Mouse (Mus musculus) thymus, postnatal 14 days (tissue): ENCODE measurements at regions not wholly inside any gene's neighbourhood (a gene's known extent, or its start where the extent isn't known, plus 50 kb on each side); places are given as distances from the start of the nearest gene placed in this dataset.
A peak's percentile ranks its signal among the peaks of the same experiment; 100 is the strongest.

Source experiments
- DNase-seq: peaks from one replicate; pipeline ENCODE4 v3.0.0; 2021

DNA sequence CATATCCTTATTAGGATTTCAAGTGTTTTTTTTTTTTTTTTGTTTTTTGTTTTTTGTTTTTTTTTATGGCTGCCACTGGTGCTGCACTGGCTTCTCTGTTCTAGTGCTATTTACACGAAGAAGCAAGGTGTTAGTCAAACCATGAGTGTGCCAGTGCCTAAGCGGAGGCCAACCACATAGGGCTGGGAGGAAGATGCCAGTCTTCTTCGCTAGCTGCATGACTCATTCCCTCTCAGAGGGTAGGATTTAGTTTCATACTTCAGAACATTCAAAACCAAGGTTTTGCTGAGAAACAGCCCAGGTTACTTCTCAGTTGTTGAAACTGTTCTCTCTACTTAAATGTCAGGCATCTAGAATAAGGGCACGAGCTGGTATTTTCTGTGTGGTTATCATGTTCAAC, 72.6 kb downstream of the Icos start:
- no peak for DNase-seq

DNA sequence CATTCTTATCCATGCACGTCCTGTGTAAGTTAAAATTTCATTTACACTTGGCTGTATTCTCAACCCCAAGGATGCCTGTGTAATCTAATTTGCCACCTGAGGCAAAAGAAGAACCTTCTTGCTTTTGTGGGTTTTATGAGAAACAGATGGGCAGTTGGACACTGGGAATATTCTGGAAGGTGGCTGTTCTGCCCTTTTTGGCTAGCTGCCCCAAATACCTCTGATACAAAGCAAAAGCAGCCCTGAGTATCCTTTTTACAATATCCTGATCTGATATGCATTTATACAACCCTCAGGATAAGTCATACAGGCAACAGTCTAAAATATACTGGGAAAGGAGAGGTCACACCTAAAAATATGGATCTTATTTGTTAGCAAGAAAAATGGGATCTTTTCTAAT, 75.9 kb downstream of the Icos start:
- DNase-seq: no peak

DNA sequence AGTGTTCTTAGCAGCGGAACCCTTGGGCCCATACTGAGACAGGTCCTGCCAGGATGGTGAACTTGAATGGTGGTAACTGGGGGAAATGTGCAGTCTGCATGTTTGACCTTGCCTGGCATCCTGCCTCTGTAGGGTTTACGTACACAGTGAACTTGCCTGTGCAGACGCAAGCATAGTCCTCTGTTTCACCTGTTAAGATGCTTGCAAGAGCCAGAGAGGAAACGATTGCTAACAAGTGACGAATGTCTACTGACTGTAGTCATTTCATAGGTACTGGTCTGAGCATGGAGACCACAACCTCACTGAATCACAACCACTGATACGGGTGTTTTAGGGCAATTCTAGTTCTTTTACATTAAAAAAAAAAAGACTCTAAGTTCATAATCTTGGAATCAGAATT, 76.7 kb downstream of the Icos start:
- DNase-seq: no peak

DNA sequence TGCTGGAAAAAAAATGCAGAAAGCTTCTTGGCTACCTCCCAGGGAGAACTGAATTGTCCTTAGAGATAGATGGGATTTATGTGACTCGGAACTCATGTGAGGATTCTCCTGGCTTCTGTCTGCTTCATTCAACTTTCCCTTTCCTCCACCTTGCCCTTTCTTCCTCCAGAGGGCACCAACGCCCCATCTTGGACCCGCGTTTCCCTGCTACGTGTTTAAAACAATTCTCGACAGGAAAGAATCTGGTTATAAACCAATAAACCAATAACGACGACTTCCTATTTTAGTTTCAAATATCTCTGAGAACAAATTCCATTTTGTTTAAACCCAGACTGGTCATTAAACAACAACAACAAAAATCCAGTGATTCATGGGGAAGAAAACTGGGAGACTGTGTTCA, 77.4 kb downstream of the Icos start:
- DNase-seq: peak; percentile 71

DNA sequence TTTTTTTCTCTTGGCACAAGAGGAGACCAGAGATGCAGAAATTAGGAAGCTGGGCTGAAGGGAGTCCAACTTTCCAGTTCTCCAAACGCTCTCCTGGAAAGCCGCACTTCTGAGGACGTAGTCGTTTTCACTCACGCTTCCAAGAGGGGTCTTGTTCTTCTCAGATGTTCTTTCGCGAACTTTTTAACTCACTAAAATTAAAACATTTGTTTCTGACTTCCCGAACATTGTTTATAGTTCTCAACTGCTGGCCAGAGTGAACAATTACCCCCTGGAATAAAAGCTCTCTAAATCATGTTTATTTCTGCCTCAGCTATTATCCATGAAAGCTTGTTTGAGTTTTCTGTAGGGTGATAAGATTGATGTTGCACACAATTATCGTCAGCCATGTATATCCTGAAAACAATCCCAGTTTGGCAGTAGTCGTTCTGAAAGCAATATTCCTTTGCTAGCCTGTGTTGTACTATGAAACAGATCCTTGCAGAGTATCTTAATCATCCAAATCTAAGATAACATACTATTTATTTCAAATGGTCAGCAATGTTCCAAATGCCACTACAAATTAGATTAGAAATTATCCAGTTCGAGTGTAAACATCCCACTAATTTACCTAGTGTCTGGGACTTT, 82.3 kb downstream of the Icos start:
- DNase-seq: no peak

DNA sequence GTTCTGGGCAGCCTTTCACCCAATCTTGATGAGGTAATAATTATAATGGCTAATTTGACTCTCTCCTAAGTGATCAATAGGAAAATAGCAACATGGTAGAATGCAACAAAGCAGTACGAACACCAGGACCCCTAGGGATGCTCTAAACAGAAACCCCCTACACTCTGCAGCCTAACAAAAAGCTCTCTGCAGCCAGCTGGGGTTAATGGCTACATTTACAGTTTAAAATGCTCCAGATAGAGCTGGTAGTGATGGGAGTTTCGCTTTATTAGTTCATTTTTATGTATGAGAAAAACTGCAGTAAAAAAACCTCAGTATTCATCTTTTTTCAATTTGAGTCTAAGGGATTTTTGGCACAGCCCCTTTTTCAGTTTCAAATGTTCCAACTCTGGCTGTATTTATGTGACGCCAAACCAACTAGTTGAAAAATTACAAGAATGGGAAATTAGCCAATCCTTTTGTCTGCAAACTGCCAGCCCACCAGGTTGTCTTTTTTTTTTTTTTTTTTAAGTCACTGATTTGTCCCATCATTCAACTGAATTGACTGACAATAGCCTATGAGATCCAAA, 84.2 kb downstream of the Icos start:
- no peak for DNase-seq

DNA sequence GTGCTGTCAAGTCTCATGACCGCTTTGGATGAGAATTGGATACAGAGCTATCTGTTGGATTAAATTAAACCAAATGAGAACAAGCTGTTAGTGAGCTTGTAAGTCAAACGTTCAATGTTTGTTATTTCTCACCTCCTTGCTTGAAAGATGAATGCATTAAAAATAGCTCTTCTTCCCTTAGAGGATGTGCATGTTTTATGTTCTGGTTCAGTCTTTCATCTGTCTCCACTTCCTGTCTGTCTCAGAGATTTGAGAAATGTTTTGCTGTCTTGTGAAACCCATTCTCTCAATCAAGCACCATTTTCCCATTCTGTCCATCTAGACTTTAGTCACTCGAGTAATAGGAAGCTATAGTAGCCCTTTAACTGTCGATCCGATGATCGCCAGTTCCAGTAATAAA, 90.4 kb downstream of the Icos start:
- no peak for DNase-seq

DNA sequence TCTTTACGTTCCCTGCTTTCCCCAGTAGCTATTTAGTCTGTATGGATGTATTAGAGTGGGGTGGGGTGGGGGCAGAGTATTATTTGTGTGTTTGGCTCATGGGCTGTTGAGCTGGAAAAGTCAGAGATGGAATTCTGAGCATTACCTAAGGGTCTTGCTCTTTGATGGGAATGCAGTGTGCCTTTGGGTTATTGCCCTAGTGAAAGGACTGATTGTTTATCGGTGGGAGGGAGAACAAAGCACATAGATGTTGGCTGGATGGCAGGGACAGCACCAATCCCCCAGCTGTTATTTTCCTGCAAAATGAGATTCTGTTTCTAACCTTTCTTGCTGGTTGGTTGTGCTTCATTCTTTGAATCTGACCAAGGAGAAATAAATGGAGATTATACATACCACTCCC, 96.4 kb downstream of the Icos start:
- DNase-seq: no peak

DNA sequence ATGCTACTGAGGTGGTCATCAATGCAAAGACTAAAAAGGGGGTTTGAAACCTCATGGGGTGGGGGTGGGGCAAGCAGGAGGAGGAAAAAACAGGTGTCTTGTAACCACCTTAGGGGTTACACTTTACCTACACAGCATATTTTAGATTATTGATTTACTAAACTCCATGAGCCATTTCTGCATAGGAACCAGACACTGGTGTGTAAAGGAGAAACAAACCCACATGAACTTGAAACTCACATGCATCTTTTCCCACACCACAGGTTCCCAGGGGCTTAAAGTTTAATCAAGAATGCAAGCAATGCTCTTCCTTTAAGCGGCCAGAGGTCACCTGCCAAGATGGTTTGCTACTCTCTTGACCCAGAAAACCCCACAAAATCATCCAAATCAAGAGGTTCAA, 97.6 kb downstream of the Icos start:
- no peak for DNase-seq

DNA sequence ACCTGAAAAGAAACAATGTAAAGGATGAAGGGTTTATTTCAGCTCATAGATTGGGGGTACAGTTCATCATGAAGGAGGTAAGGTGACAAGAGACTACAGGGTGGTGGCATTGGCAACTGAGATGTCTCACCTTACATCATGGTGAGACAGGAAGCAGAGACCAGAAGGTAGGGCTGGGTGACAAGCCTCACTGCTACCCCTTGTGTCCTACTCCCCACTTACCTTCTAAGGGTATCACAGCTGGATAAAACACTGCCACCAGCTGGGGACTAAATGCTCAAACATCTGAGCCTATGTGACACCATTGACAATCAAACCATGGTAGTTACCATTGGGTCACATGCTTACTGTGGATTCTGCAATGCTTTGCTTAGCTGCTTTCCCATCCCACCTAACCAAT, 107.0 kb downstream of the Icos start:
- peak; percentile 22 for DNase-seq

DNA sequence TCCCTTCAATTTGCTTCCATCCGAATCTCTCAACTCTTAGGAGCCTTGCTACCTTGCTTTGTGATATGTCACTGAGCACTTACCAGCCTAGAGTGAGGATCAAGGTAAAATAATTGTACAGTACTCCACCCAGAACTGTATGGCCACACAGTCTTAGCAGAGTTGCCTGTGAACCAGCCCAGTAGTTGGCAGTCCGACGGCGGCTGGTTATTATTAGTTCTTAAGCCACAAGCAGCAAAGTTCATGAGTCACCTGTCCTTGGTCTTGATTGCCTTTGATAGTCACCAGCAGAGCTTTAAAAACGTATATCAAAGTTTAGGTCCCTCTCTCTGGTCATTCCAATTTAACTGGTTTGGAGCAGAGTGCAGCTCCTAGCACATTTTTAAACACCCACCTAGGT, 109.1 kb downstream of the Icos start:
- DNase-seq: no peak

DNA sequence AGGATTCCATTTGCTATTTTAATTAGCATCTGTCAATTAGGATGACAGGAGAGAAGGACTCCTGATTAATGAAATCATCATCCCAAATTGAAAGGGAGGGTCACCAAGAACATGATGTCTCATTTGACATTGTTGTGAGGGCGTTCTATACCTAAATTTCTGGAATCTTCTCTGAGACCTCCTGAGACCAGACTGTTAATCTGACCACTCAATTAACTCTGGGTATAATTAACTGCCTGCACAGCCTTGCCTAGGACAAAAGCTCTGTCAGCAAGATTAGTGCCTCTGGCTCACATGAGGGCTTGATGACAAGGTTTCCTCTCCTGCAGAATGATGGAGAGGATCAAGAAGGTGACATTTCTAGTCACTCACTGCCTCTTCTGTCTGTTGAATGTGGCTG, 113.1 kb downstream of the Icos start:
- DNase-seq: no peak

DNA sequence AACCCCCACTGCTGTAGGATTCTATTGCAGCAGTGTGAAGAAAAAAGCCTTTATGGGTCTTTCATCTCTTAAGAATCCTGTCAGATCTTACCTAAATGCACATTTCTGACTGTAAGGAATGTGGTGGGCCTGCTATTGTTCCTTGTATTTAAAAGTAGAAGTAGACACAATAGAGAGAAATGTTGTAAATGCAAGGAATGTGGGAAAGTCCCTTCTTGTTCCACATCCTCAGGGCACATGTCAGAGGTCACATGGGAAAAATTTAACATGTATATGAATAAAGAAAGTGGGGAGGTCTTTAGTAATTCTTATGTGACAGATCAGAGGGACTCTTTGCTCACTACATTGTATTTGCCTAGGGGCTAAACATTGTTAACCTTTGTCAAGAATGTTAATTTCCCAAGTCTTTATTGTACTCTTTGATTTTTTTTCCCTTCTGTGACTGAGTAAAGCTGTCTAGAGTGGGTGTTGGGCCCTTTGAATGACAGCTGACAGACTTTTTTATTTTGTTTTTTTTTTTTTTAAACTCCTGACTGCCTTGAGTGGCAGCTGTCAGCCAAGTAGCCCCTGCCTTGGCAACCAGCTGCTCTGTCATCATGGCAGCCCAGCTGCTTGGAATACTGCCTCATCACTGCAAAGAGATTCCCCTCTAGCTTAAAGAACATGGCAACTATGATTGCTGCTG, 117.9 kb downstream of the Icos start:
- no peak for DNase-seq

DNA sequence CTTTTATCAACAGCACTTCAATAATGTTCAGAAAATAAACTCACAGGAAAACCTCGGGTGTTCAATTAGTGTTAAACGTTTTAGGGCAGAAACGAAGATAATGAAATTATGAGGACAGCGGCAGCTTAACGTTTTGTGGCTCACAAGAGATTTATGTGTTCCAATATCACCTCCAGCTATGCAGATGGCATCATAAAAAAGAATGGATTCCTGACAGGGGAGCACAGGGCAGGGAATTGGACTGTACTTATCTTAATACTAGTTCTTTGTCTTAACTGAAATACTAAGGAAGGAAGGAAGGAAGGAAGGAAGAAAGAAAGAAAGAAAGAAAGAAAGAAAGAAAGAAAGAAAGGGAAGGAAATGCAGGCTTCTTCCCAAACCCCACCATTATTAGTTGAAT, 121.6 kb downstream of the Icos start:
- DNase-seq: no peak

DNA sequence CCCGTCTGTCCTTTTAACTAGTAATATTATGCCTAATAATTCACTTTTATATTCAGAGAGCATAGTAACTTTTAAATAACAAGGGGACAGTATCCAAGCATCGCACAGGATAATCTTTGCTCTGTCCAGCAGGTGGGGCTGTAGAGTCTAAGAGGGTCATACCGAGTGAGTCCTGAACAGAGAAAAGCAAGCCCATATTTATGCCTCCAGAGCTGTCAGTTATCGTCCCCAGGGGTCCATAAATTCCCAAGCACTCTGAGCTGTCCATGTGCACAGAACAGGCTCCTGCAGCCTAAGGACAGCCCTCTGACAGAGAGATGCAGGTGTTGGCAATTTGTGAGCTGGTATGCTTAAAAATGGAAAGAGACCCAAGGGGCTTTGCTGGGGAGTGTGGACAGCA, 124.0 kb downstream of the Icos start:
- peak; percentile 57 for DNase-seq

DNA sequence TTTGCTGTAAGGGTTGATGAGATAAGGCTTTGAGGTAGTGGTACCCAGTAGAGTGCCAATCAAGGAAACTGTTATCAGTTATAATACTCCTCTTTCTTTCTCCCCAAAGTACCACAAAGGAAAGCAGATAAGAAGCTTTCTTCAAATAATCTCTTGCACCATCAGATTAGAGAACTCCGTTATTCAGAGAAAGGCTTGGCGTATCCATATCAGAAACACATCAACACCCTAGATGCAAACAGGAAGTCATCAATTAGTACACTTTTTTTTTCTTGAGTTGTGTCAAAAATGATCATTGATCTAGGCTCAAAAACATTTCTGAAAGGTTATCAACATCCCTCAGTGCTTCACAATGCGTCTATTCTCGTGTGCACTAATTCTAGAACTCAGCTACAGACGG, 124.6 kb downstream of the Icos start:
- DNase-seq: no peak

DNA sequence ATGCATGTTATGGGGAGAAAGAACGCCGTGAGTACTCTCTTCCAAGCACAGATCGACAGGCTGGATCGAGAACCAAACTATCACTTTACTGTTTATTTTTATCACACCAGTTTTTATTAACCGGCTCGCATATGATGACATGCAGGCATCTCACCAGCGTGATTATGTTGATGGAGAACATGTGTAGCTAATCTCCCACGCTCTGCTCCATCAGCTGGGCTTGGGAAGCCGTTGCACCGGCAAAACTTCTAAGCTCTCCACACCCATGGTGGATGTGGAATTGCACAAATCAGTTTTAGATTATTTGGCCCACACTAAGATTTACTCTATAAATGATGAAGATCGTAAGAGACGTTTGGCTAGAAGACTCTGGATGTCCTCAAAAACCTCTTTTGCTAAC, 125.9 kb downstream of the Icos start:
- no peak for DNase-seq

DNA sequence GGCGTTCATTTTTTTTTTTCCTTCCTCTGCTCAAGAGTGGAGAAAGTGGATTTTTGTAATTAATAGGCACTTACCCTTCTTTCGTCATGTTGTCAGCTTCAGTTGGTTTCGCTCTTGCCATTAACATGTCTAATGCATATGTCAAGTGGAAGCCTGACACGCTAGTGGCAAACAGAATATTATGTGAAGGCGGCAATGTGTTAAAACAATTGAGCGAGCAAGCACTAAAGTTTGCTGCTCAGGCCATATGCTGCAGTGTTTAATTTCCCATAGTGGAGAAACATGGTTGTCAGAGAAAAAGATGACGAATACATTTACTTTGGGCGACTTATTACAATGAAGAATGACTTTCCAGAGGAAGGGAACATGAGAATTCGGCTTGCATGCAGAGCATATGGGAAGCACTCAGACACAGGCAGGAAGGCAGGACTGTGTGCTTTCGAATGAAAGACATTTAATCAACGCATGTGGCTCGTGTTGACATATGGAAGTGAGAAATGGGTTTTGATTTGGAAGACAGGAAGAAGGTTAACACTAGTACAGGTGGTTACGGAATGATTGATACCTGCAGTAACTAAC, 134.1 kb downstream of the Icos start:
- DNase-seq: no peak

DNA sequence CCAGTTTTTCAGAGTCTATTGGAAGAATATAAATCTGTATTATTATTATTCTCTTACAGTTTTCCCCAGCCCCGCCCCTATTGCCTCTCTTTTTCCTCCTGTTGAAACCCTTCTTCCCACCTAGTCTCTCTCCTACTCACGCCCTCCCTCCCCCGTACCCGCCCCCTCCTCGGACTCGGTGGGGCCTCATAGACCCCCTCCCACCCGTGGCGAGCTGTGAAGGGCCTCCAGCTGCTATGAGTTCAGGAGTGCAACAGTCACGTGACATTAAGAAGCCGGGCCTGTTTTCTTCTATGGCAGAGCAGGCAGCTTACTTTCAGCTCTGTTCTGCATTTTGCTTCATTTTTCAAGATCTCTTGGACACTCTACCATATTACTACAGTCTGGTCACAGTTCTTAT, 139.8 kb downstream of the Icos start:
- no peak for DNase-seq

DNA sequence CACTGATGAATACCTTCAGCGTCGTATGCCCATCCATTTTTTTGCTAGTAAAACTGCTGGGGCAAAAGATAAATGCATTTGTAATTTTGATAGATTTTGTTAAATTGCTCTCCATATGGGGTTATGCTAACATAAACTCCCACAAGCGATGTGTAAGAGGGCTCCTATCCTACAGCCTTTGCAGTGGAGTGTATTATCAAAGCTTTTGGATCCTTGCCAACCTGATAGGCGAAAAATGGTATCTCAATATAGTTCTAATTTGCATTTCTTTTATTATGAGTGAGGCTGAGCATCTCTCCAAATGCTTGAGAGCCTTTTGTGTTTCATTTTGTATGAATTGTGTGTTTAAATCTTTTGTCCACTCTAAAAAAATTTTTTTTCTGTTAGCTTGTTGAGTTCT, 140.3 kb downstream of the Icos start:
- no peak for DNase-seq

DNA sequence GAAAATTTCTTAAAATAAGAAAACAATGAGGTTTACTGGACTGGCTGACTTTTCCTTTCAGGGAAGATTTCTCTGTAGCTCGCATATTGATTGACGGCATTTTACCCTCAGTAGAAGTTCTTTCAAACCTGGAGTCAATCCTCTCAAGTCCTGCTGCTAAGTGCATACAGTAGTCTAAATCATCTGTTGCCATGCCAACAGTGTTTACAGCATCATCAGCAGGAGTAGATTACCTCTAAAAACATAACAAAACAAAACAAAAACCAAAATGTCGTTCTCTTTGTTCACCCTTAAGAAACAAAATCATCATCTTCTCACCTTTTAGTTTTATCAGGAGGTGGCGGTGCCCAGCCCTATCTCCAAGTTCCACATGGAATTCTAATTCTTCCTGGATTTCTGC, 143.8 kb downstream of the Icos start:
- no peak for DNase-seq

DNA sequence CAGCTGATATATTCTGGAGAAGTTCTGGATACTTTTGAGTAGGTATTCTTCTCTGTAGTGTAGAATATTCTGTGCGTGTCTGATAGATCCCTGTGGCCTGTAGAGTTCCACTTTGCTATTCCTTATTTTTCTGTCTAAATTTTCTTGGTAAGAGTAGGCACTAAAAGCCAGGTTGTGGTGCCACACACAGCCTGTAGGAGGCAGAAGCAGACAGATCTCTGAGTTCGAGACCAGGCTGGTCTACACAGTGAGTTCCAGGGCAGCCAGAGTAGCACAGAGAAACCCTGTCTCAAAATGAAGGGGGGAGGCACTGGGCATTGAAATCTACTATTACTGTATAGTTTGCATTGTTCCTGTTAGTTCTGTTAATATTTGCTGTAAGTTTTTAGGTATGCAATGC, 147.4 kb downstream of the Icos start:
- DNase-seq: peak; percentile 13

DNA sequence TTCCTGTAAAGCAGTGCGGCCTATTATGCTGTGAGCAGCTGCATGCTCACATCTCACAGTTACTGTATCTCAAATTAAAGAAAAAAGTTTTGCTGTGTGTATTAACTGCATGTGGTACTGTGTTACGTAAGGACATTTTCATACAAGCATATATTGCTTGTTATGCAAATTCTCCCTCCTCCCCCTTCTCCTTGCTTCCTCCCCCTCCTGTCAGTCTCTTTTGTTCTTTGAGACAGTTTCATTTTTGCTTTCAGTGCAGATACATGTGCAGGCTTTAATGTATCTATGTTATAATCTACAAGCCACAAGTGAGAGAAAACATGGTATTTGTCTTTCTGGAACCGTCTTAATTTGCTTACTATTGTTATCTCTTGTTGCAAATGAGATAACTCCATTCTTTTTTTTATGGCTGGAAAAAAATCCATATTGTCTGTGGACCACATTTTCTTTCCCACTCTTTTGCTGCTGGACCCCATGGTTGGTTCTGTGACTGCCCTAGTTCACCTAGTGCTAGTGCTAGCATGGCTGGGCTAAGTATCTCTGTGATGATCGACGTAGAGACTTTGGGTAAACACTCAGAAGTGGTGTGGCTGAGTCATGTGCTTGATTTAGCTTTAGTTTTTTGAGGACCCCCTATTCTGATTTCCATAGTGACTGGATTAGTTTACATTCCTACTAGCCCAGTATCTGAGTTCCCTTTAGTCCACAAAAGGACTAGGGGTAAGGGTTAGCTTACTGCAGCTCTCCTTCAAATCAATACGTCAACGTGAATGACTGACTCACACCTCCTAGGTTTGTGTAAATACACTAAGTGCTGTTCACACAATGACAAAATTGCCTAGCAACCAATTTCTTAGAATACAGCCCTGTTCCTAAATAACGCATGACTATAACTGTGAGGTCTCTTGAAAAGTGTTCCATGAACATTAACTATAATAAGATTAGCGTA, 158.1 kb downstream of the Icos start:
- peak; percentile 30 for DNase-seq
